Mouse (Mus musculus) erythroblast, embryonic 14.5 days (primary cell): ENCODE data around the gene Gapvd1. TPM values are rescaled to one million over a fixed set of nuclear protein-coding genes. Genes with fewer than 3 reads are reported as not detected.

Experiments used
- H3K27me3 ChIP-seq: 2 replicates; pipeline ENCODE4 v1.6.1; 2012; ENCODE audit warnings: inconsistent platforms; ENCODE audit not compliant: control insufficient read depth
- H3K36me3 ChIP-seq: 2 replicates; pipeline ENCODE4 v1.6.1; 2012; ENCODE audit warnings: mild to moderate bottlenecking, inconsistent platforms; ENCODE audit not compliant: control insufficient read depth
- H3K4me1 ChIP-seq: 2 replicates; pipeline ENCODE4 v1.6.1; 2012; ENCODE audit warnings: inconsistent platforms; ENCODE audit not compliant: control insufficient read depth
- H3K4me3 ChIP-seq: replicated peaks from 2 replicates; pipeline ENCODE3; 2012; ENCODE audit warnings: moderate library complexity, mild to moderate bottlenecking, inconsistent platforms
- H3K9me3 ChIP-seq: 2 replicates; pipeline ENCODE4 v1.6.1; 2012; ENCODE audit warnings: low read length, inconsistent platforms, mixed read lengths; ENCODE audit not compliant: control insufficient read depth
- GATA1 ChIP-seq: IDR thresholded peaks from 2 replicates; pipeline ENCODE4 v1.6.1; 2012; ENCODE audit warnings: low read length, inconsistent platforms, mixed read lengths
- TAL1 ChIP-seq: IDR thresholded peaks from 3 replicates; pipeline ENCODE4 v1.6.1; 2012; ENCODE audit warnings: low read length, inconsistent platforms, mixed read lengths
- polyA plus RNA-seq: library from polyadenylated mRNA; stranded (reverse); fragments of >175 nt; gene quantifications from 2 replicates; pipeline ENCODE4 v1.2.3, GENCODE M21; 2012

Gene Gapvd1
- polyA plus RNA-seq, 1 experiment: 3.0 TPM

GRCm38 (mm10) chr2:34757341-34757740 is 2.3 kb upstream of the Gapvd1 start:
- H3K4me1 ChIP-seq: peaks cover 34% of the 10 kb centered on the region
- no peak overlapping the region for H3K4me3 ChIP-seq
- peaks cover 2% of the 10 kb centered on the region for H3K36me3 ChIP-seq
- no peaks in the 10 kb centered on the region; the same call in 1 of the 2 replicates for H3K27me3 ChIP-seq
- TF ChIP-seq TAL1 (no peak), GATA1 (no peak)
- no peaks in the 10 kb centered on the region for H3K9me3 ChIP-seq

DNA sequence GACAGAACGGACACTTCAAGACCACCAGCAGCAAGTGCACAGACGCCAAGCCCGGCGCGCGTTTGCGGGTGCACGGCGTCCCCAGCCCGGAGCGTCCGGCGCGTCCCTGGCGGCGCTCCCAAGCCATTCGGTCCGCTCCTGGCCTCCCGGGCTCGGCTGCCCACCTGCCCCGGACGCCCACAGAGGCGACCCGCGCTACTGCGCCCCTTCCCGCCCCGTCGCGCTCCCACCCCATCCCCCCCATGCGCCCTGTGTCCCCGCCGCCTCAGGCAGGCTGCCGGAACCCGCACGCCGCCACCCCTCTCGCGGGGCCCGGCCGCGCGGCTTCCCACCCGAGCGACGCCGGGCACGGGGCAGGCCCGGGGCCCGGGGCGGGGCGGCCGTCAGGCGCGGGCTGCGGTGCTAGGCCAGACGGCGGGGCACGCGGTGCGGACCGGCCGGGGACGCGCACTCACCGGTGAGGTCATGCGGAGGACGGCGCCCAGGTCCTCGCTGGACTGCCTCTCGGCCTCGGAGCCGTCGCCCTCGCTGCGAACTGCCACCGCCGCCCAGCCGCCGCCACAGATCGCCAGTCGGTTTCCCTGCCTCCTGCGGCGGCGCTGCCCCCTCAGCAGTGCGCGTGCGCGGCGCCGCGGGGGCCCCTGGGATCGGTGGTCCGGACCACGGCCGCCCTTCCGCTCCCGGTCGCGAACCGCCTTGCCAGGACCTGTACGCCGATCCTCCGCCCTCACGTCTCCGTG is 1.1 kb downstream of the Gapvd1 start:
- H3K4me3 ChIP-seq: peak overlapping the region; percentile 93
- no peaks in the 10 kb centered on the region for H3K9me3 ChIP-seq
- peaks cover 30% of the 10 kb centered on the region for H3K36me3 ChIP-seq
- H3K4me1 ChIP-seq: peaks cover 50% of the 10 kb centered on the region
- no peaks in the 10 kb centered on the region; the same call in 1 of the 2 replicates for H3K27me3 ChIP-seq
- TF ChIP-seq GATA1 (no peak), TAL1 (no peak)

- H3K4me1 ChIP-seq: peaks cover 58% of the 10 kb centered on the region
- H3K27me3 ChIP-seq: no peaks in the 10 kb centered on the region
- H3K36me3 ChIP-seq: peaks cover 61% of the 10 kb centered on the region
- TF ChIP-seq TAL1: no peak
- TF ChIP-seq GATA1: no peak
- H3K4me3 ChIP-seq: peak overlapping the region; percentile 45
- H3K9me3 ChIP-seq: no peaks in the 10 kb centered on the region
Measured at GRCm38 (mm10) chr2:34750245-34750644, 4.8 kb downstream of the Gapvd1 start.

DNA sequence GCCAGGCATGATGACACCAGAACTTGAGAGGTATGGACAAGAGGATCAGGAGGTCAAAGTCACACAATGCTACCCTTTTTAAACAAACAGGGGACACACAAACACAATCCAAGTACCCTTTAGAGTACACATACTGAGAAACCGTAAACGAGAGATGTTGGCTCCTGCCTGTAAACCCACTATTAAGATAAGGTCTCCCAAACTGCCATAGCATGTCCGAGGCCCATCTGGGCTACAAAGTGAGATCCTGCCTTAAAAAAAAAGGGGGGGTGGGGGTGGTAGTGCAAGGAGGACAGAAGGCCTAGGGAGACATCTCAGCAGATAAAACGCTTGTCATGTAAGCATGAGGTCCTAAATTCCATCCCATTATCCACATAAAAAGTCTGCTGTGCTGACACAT is 6.6 kb downstream of the Gapvd1 start:
- TF ChIP-seq GATA1 (no peak), TAL1 (no peak)
- H3K4me3 ChIP-seq: no peak overlapping the region
- H3K4me1 ChIP-seq: peaks cover 60% of the 10 kb centered on the region
- H3K9me3 ChIP-seq: no peaks in the 10 kb centered on the region
- H3K36me3 ChIP-seq: peaks cover 77% of the 10 kb centered on the region
- H3K27me3 ChIP-seq: no peaks in the 10 kb centered on the region

- peaks cover 90% of the 10 kb centered on the region for H3K36me3 ChIP-seq
- no peak overlapping the region for H3K4me3 ChIP-seq
- no peaks in the 10 kb centered on the region for H3K9me3 ChIP-seq
- H3K27me3 ChIP-seq: no peaks in the 10 kb centered on the region
- no peak for TF ChIP-seq GATA1
- no peak for TF ChIP-seq TAL1
- H3K4me1 ChIP-seq: peaks cover 65% of the 10 kb centered on the region
Measured at GRCm38 (mm10) chr2:34745673-34746072, 9.4 kb downstream of the Gapvd1 start.

- peaks cover 83% of the 10 kb centered on the region for H3K36me3 ChIP-seq
- no peak for TF ChIP-seq TAL1
- TF ChIP-seq GATA1: no peak
- no peak overlapping the region for H3K4me3 ChIP-seq
- peaks cover 64% of the 10 kb centered on the region for H3K4me1 ChIP-seq
- no peaks in the 10 kb centered on the region for H3K27me3 ChIP-seq
- H3K9me3 ChIP-seq: no peaks in the 10 kb centered on the region
Measured at GRCm38 (mm10) chr2:34744476-34744875, 10.6 kb downstream of the Gapvd1 start.

- Histone ChIP-seq H3K4me3 (no peak overlapping the region), H3K27me3 (no peaks in the 10 kb centered on the region), H3K4me1 (peaks cover 73% of the 10 kb centered on the region), H3K36me3 (peaks cover 82% of the 10 kb centered on the region), H3K9me3 (no peaks in the 10 kb centered on the region)
- TF ChIP-seq GATA1 (no peak), TAL1 (no peak)
Measured at GRCm38 (mm10) chr2:34742675-34743074, 12.4 kb downstream of the Gapvd1 start.

DNA sequence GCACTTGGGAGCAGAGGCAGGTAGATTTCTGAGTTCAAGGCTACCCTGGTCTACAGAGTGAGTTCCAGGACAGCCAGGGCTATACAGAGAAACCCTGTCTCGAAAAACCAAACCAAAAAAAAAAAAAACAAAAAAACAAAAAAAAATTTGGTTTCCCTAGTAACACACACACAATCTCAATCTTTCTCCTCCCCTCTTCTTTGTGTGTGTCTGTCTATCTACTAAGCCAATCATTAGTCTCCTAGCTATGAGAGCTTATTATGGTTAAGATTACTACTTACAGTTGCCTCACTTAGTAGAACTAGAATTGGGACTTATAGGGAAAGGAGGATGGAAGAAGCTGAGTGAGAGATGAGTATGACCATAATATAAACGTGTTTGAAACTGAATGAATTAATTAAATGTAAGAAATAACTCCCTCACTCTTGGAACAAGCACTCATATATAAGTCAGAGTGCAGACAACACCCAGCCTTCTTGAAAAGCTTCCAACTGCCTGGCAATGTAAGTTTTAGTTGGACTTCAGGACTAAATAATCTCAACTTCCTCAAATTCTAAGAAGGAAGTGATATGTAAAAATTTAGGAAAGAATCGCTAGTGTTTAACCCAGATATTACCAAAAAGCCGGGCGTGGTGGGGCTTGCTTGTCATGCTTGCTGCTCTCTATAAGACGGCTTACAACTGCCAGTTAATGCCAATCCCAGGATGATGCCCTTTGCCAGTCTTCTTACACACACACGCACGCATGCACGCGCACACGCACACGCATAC is 13.5 kb downstream of the Gapvd1 start:
- TF ChIP-seq GATA1 (0 out of 2 replicates have a peak, but pooled peaks have one; percentile 9), TAL1 (no peak)
- H3K36me3 ChIP-seq: peaks cover 85% of the 10 kb centered on the region
- H3K4me3 ChIP-seq: peak overlapping the region; percentile 8
- peaks cover 78% of the 10 kb centered on the region for H3K4me1 ChIP-seq
- H3K27me3 ChIP-seq: no peaks in the 10 kb centered on the region
- H3K9me3 ChIP-seq: no peaks in the 10 kb centered on the region

GRCm38 (mm10) chr2:34739684-34740391 is 15.2 kb downstream of the Gapvd1 start:
- Histone ChIP-seq H3K4me1 (peaks cover 86% of the 10 kb centered on the region), H3K9me3 (no peaks in the 10 kb centered on the region), H3K36me3 (peaks cover 85% of the 10 kb centered on the region), H3K4me3 (peak overlapping the region; percentile 38), H3K27me3 (no peaks in the 10 kb centered on the region)
- TF ChIP-seq GATA1 (peak; percentile 76), TAL1 (peak; percentile 82)
